Mouse (Mus musculus): Measurements from ENCODE around the gene Mfap1b. TPM values are rescaled to one million over a fixed set of nuclear protein-coding genes. Genes with fewer than 3 reads are reported as not detected.
"Not testable (repeated sequence)": the region's sequence is repeated elsewhere in the genome, so short reads cannot be mapped to it uniquely, and the experiment has no call there.

Mfap1b gene
- 10 to 100 TPM; 40.9 to 41.5 TPM for total RNA-seq (2021)
- long read RNA-seq, experiment 1, transcript Mfap1b-201 (7 exons, 3,362 nt) = major isoform, 80 of 87 reads
- long read RNA-seq, experiment 1, partial matches to known transcripts = 1 of 87 reads
- long read RNA-seq, experiment 1, other reads (novel, unspliced or antisense) = 6 of 87 reads
- long read RNA-seq, experiment 2, transcript Mfap1b-201 (7 exons, 3,362 nt) = major isoform, 63 of 69 reads
- long read RNA-seq, experiment 2, partial matches to known transcripts = 2 of 69 reads
- long read RNA-seq, experiment 2, other reads (novel, unspliced or antisense) = 4 of 69 reads

- intact Hi-C loops (cut with DNase I) = loop anchor here (1.0 kb wide), 1 partner anchor 33 kb away; the partner anchor contains the start of genes Mfap1a and Wdr76
- peak within 1 kb of the TSS; percentile 44; the same call in 1 of the 2 replicates for H3K27ac ChIP-seq
- peak; percentile 75 to 81 for DNase-seq (ENCODE audit: extremely low spot score in 1 of 2, low spot score in 2 of 2)
- H3K4me3 ChIP-seq = peak within 1 kb of the TSS; percentile 63
These were observed at the start of gene Mfap1b for GRCm38 (mm10) chr2:121473301-121474179. Gene Mfap1b, minus strand, starts transcription at chr2:121474067.

- H3K4me3 ChIP-seq; DNase-seq (ENCODE audit: extremely low spot score in 1 of 2, low spot score in 2 of 2); H3K27ac ChIP-seq: not testable (repeated sequence)
- intact Hi-C loops (cut with DNase I) = loop anchor here (10.0 kb wide), 1 partner anchor 92 kb away; no protein-coding TSS in a partner anchor
These were observed 49.0 kb upstream of the Mfap1b start for GRCm38 (mm10) chr2:121522830-121523229.

DNA sequence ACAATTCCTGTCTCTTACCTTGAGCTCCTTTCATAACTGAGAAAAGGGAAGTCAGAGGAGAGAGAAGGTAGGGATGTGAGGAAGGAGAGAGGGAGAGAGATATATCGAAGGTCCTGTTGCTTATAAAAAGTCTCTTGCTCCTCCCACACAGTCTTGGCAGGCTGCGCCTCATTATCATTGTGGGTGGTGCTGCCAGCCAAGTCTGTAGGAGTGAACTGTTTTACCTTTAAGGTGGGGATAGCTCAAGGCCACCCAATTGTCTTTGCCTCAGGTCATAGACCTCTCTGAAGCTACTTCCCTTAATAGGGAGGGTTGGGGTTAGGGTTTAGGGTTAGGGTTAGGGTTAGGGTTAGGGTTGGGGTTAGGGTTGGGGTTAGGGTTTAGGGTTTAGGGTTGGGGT lies 48.1 kb upstream of the Mfap1b start:
- peak in 1 of 2 experiments; percentile 26 for DNase-seq (ENCODE audit: extremely low spot score in 1 of 2, low spot score in 2 of 2)
- Histone ChIP-seq H3K27ac (peak overlapping the region; percentile 48; the same call in 1 of the 2 replicates), H3K4me3 (no peak overlapping the region)
- intact Hi-C loops (cut with DNase I) = loop anchor here (10.0 kb wide), 1 partner anchor 93 kb away; no protein-coding TSS in a partner anchor
- no peak for TF ChIP-seq CTCF (IDR thresholded peaks at IDR 0.05)

- H3K27ac ChIP-seq; DNase-seq (ENCODE audit: extremely low spot score in 1 of 2, low spot score in 2 of 2); intact Hi-C loops (cut with DNase I); H3K4me3 ChIP-seq: not testable (repeated sequence)
These were observed 44.8 kb upstream of the Mfap1b start for GRCm38 (mm10) chr2:121518711-121519110.

GRCm38 (mm10) chr2:121518106-121518505 lies 44.2 kb upstream of the Mfap1b start:
- Histone ChIP-seq H3K27ac (no peak overlapping the region), H3K4me3 (no peak overlapping the region)
- DNase-seq (ENCODE audit: extremely low spot score in 1 of 2, low spot score in 2 of 2) = no peak
- intact Hi-C loops (cut with DNase I) = no loop called here
- TF ChIP-seq CTCF (IDR thresholded peaks at IDR 0.05) = no peak

- intact Hi-C loops (cut with DNase I) = no loop called here
- Histone ChIP-seq H3K27ac (no peak overlapping the region), H3K4me3 (no peak overlapping the region)
- no peak for TF ChIP-seq CTCF (IDR thresholded peaks at IDR 0.05)
- DNase-seq (ENCODE audit: extremely low spot score in 1 of 2, low spot score in 2 of 2) = no peak
These were observed 40.3 kb upstream of the Mfap1b start for GRCm38 (mm10) chr2:121514211-121514610.

DNA sequence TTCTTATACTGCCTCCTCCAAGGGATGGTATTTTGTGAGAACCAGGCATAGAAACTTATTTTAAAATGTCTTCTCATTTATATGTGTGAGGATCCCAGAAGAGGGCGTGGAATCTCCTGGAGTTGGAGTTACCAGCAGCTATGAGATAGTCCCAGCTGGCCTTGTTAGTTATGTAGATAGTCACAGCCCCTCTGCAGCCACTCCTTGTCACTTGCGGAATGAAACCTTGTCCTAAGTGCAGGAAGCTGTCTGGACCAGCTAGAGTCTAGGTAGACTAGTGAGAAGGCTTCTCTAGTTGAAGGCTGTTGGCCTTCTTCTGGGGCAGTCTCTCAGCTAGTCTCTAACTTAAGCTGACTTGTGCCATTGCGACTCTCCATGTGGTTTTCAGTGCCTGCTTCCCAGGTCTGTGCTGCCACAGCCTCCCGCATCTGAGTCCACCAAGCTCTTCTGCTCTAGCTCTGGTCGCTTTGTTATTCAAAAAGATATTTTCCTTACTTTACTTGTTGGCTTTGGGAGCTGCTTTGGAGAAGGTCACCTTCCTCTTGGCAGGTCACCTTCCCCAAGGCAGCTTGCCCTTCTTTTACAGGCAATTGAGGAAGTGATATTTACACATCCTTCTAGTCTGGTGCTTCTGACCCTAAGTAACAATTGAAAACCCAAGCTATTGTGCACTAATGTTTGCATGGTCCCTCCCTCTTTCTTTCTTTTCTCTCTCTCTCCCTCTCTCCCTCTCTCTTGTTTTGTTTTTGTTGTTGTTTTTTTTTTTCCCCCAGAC lies 39.3 kb upstream of the Mfap1b start:
- H3K27ac ChIP-seq; H3K4me3 ChIP-seq; DNase-seq (ENCODE audit: extremely low spot score in 1 of 2, low spot score in 2 of 2); intact Hi-C loops (cut with DNase I): not testable (repeated sequence)

- no peak overlapping the region for H3K4me3 ChIP-seq
- intact Hi-C loops (cut with DNase I) = no loop called here
- no peak for TF ChIP-seq CTCF (IDR thresholded peaks at IDR 0.05)
- no peak for DNase-seq (ENCODE audit: extremely low spot score in 1 of 2, low spot score in 2 of 2)
- no peak overlapping the region for H3K27ac ChIP-seq
These were observed 37.5 kb upstream of the Mfap1b start for GRCm38 (mm10) chr2:121511401-121511800.

- Histone ChIP-seq H3K4me3 (peak overlapping the region; percentile 50), H3K27ac (0 out of 2 replicates have a peak overlapping the region, but pooled peaks have one; percentile 5)
- peak; percentile 61 to 63 for DNase-seq (ENCODE audit: extremely low spot score in 1 of 2, low spot score in 2 of 2)
- intact Hi-C loops (cut with DNase I) = no loop called here
- no peak for TF ChIP-seq CTCF (IDR thresholded peaks at IDR 0.05)
These were observed 35.7 kb upstream of the Mfap1b start for GRCm38 (mm10) chr2:121509584-121509983.

DNA sequence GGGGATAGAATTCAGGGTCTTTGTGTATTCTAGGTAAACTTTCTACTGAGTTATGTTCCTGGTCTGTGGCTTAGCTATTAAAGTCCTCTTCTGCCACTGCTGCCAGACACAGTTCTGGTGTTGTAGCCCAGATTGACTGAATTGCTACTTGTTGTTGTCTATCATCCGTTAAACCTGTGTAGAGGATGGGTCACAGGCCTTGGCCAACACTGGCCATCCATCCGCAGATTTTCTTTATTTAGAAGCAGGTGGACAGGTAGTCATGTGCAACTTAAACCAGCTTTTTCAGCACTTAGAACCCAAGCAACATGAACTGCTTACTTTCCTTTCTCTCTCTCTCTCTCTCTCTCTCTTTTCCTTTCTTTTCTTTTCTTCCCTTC lies 34.1 kb upstream of the Mfap1b start:
- intact Hi-C loops (cut with DNase I) = no loop called here
- H3K27ac ChIP-seq = no peak overlapping the region
- no peak for TF ChIP-seq CTCF (IDR thresholded peaks at IDR 0.05)
- DNase-seq (ENCODE audit: extremely low spot score in 1 of 2, low spot score in 2 of 2) = no peak
- H3K4me3 ChIP-seq = no peak overlapping the region

- H3K27ac ChIP-seq = no peak overlapping the region
- intact Hi-C loops (cut with DNase I) = no loop called here
- H3K4me3 ChIP-seq = peak overlapping the region; percentile 91
These were observed 33.5 kb upstream of the Mfap1b start for GRCm38 (mm10) chr2:121507173-121507950.

More at GRCm38 (mm10) chr2:121507173-121507950, 33.5 kb upstream of the Mfap1b start:
- DNase-seq (ENCODE audit: extremely low spot score in 1 of 2, low spot score in 2 of 2) = no peak
- no peak for TF ChIP-seq CTCF (IDR thresholded peaks at IDR 0.05)

All from left cerebral cortex, adult 2 months (tissue).